Mouse (Mus musculus): ENCODE measurements around the gene Smg1. TPM values are rescaled to one million over a fixed set of nuclear protein-coding genes. Genes with fewer than 3 reads are reported as not detected.

Gene Smg1
- polyA plus RNA-seq, 1 experiment from 2014 or later: 16.0 TPM

DNA sequence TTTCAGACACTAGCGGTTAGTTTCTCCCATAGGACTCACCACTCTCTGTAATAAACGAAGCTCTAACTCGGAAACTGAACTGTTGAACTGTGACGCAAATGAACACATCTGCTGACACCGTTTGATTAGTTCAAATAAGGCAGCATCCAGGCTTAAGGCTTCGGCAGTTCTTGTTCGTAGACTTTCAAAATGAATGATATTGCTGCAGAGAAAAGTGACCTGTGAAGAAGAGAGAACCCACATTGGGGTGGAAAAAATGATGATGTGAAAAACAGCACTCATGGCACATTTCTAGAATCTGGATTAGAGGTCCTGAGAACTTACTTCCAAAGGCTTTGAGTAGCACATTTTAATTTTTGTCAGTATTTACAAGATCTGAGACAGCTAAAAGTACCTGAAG, 102.2 kb downstream of the Smg1 start:
- Histone ChIP-seq H3K27me3 (ENCODE audit: control insufficient read depth, insufficient read depth, low read depth, low read length) (no peaks in the 10 kb centered on the region), H3K9me3 (replicated peaks; ENCODE audit: control insufficient read depth, low read length, poor library complexity, severe bottlenecking) (no peaks in the 10 kb centered on the region), H3K27ac (ENCODE audit: low read length) (no peak overlapping the region), H3K4me2 (ENCODE audit: low read length) (no peak overlapping the region), H3K4me1 (ENCODE audit: control insufficient read depth, insufficient read depth, low read length) (no peaks in the 10 kb centered on the region), H3K36me3 (ENCODE audit: control insufficient read depth, insufficient read depth, low read length) (peaks cover 38% of the 10 kb centered on the region), H3K9ac (ENCODE audit: low read depth, low read length) (no peak overlapping the region), H3K4me3 (ENCODE audit: low read depth, low read length) (no peak overlapping the region)
- WGBS: 92% methylated on average over 7 of the region's 7 CpGs
- ATAC-seq: no peak

DNA sequence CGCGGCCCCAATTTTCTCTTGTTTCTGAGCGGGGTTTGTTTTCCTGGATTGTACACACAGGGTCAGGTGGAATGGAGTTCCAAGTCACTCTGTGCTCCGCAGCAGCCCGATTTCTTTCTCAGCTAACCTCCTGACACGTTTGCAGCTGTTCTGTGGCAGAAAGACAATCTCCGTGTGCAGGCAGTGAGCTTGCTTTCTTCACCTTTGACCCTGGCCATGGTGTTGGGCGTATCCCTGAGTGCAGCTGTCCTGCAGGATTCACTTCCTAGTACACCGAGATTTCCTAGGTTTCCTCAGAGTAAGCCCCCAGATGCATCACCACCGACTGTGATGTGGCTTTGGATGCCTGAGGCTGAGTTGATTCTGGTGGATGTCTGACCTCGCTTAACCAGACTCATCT, 108.3 kb downstream of the Smg1 start:
- Histone ChIP-seq H3K27ac (ENCODE audit: low read length) (no peak overlapping the region), H3K9ac (ENCODE audit: low read depth, low read length) (no peak overlapping the region), H3K4me3 (ENCODE audit: low read depth, low read length) (no peak overlapping the region), H3K27me3 (ENCODE audit: control insufficient read depth, insufficient read depth, low read depth, low read length) (no peaks in the 10 kb centered on the region), H3K4me1 (ENCODE audit: control insufficient read depth, insufficient read depth, low read length) (peaks cover 3% of the 10 kb centered on the region; the same call in 1 of the 2 replicates), H3K36me3 (ENCODE audit: control insufficient read depth, insufficient read depth, low read length) (peaks cover 20% of the 10 kb centered on the region), H3K9me3 (replicated peaks; ENCODE audit: control insufficient read depth, low read length, poor library complexity, severe bottlenecking) (no peaks in the 10 kb centered on the region), H3K4me2 (ENCODE audit: low read length) (no peak overlapping the region)
- no peak for ATAC-seq
- 79% methylated on average over 11 of the region's 11 CpGs for WGBS

DNA sequence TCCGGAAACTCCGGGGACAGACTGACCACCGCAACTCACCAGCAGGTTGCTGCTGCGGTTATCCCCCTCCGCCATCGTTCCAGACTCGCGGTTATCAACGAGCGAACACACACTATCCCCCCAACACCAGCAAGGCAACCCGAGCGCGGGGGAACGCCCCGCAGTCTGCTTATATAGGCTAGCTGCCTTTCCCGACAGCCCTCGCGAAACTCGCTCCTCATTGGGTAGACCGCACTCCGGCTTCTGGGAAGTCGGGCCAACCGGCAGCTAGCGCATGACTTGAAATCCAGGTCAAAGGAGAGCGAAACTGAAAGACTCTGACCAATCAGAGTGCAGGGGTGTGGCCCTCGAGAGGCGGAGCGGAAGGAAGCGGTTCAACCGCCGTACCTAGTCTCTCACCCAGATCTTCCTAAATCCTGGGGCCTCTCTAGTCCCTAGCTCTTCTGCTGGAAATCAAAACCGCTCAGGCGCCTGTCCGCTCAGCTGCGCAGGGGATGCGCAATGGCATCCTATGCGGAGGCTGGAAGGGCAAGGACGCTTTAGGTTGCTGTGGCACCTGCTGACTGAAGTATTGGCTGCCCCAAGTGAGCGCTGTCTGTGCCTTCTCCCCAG, 113.9 kb downstream of the Smg1 start, which contains the start of gene Arl6ip1:
Gene Arl6ip1 (minus strand): TSS at position 233 of the 612 bp plus-strand sequence.
- Histone ChIP-seq H3K9me3 (replicated peaks; ENCODE audit: control insufficient read depth, low read length, poor library complexity, severe bottlenecking) (no peaks in the 10 kb centered on the region), H3K27ac (ENCODE audit: low read length) (peak within 1 kb of the TSS; percentile 85), H3K4me2 (ENCODE audit: low read length) (peak within 1 kb of the TSS; percentile 87), H3K36me3 (ENCODE audit: control insufficient read depth, insufficient read depth, low read length) (no peaks in the 10 kb centered on the region), H3K4me1 (ENCODE audit: control insufficient read depth, insufficient read depth, low read length) (peaks cover 30% of the 10 kb centered on the region), H3K4me3 (ENCODE audit: low read depth, low read length) (peak within 1 kb of the TSS; percentile 78), H3K27me3 (ENCODE audit: control insufficient read depth, insufficient read depth, low read depth, low read length) (no peaks in the 10 kb centered on the region), H3K9ac (ENCODE audit: low read depth, low read length) (peak within 1 kb of the TSS; percentile 87)
- WGBS: under 1% methylated on average over 39 of the region's 39 CpGs
- peak; percentile 99 for ATAC-seq

DNA sequence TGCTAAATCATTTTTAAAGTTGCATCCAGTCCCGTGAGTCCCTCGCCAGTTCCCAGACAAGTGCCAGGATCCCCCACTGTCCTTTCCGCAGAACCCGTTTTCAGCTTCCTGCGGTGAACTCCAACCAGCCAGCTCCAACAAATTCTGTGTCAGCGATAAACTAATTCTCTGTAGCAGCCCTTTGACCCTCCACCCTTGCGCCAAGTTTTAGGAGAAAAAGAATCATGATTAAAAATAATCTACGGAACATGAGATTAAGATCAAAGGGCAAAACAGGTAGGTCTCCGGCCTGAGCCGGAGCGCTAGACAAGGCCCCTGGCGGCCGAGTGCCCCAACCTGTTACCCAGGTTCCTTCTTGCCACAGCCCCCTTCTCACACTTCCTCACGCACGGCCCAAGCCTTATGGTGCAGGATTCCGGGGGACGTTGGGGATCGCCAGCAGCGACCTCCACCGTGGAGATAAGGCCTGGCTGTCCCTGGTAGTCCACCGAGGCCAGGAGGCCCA, 114.5 kb downstream of the Smg1 start:
- Histone ChIP-seq H3K4me1 (ENCODE audit: control insufficient read depth, insufficient read depth, low read length) (peaks cover 30% of the 10 kb centered on the region), H3K27ac (ENCODE audit: low read length) (peak overlapping the region; percentile 83), H3K9me3 (replicated peaks; ENCODE audit: control insufficient read depth, low read length, poor library complexity, severe bottlenecking) (no peaks in the 10 kb centered on the region), H3K4me2 (ENCODE audit: low read length) (peak overlapping the region; percentile 87), H3K27me3 (ENCODE audit: control insufficient read depth, insufficient read depth, low read depth, low read length) (no peaks in the 10 kb centered on the region), H3K4me3 (ENCODE audit: low read depth, low read length) (peak overlapping the region; percentile 78), H3K9ac (ENCODE audit: low read depth, low read length) (peak overlapping the region; percentile 87), H3K36me3 (ENCODE audit: control insufficient read depth, insufficient read depth, low read length) (0 out of 2 replicates have a peak, but pooled peaks cover 3% of the 10 kb centered on the region)
- peak; percentile 83 for ATAC-seq
- WGBS: under 1% methylated on average over 21 of the region's 21 CpGs

DNA sequence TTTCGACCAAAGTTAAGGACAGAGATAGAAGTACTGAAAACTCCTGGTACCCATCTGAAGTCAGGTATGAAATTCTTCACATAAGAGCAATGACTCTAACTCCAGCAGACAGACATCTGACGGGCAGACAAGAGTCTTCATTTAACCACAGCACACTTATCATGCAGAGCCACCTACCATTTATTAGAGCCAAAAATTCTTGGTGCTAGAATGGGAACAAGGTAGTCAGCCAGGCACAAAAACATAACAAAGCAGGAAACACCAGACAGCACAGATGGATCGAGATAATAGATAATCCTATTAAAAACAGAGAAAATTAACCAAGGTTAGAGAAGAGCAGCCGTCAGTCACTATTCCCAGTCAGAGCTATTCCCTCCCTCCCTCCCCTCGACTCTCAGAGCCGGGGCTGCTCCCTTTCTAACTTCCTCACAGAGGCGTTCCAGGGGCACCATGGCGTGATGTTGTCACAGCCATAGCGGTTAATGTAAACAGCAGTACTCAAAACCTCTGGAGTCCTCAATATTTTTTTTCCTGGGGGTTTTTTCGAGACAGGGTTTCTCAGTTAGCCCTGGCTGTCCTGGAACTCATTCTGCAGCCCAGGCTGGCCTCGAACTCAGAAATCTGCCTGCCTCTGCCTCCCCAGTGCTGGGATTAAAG, 117.1 kb downstream of the Smg1 start:
- no peaks in the 10 kb centered on the region for H3K27me3 ChIP-seq (ENCODE audit: control insufficient read depth, insufficient read depth, low read depth, low read length)
- no peak overlapping the region for H3K9ac ChIP-seq (ENCODE audit: low read depth, low read length)
- no peaks in the 10 kb centered on the region for H3K9me3 ChIP-seq (replicated peaks; ENCODE audit: control insufficient read depth, low read length, poor library complexity, severe bottlenecking)
- peaks cover 10% of the 10 kb centered on the region for H3K36me3 ChIP-seq (ENCODE audit: control insufficient read depth, insufficient read depth, low read length)
- no peak overlapping the region for H3K4me2 ChIP-seq (ENCODE audit: low read length)
- peaks cover 30% of the 10 kb centered on the region for H3K4me1 ChIP-seq (ENCODE audit: control insufficient read depth, insufficient read depth, low read length)
- no peak overlapping the region for H3K4me3 ChIP-seq (ENCODE audit: low read depth, low read length)
- no peak overlapping the region for H3K27ac ChIP-seq (ENCODE audit: low read length)
- 67% methylated on average over 11 of the region's 11 CpGs for WGBS
- ATAC-seq: no peak

DNA sequence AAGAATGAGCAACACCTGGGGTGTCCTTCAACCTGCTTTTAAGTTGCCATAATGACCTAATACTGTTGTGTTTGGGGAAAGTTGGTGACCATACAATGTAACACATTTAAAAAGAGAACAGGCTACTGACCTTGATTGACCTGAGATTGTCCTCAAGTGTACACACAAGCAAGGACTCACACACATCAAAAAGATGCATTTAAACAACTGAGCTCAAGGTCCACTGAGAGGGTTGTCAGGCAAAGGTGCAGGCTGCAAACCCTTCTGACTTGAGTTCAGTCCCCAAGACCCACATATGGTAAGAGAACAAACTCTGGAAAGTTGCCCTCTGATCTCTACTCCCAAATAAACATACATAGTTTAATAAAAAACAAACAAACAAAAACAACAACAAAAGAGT, 117.7 kb downstream of the Smg1 start:
- Histone ChIP-seq H3K27ac (ENCODE audit: low read length) (no peak overlapping the region), H3K4me2 (ENCODE audit: low read length) (no peak overlapping the region), H3K9me3 (replicated peaks; ENCODE audit: control insufficient read depth, low read length, poor library complexity, severe bottlenecking) (no peaks in the 10 kb centered on the region), H3K36me3 (ENCODE audit: control insufficient read depth, insufficient read depth, low read length) (peaks cover 10% of the 10 kb centered on the region), H3K27me3 (ENCODE audit: control insufficient read depth, insufficient read depth, low read depth, low read length) (no peaks in the 10 kb centered on the region), H3K9ac (ENCODE audit: low read depth, low read length) (no peak overlapping the region), H3K4me3 (ENCODE audit: low read depth, low read length) (no peak overlapping the region), H3K4me1 (ENCODE audit: control insufficient read depth, insufficient read depth, low read length) (peaks cover 30% of the 10 kb centered on the region)
- ATAC-seq: no peak

DNA sequence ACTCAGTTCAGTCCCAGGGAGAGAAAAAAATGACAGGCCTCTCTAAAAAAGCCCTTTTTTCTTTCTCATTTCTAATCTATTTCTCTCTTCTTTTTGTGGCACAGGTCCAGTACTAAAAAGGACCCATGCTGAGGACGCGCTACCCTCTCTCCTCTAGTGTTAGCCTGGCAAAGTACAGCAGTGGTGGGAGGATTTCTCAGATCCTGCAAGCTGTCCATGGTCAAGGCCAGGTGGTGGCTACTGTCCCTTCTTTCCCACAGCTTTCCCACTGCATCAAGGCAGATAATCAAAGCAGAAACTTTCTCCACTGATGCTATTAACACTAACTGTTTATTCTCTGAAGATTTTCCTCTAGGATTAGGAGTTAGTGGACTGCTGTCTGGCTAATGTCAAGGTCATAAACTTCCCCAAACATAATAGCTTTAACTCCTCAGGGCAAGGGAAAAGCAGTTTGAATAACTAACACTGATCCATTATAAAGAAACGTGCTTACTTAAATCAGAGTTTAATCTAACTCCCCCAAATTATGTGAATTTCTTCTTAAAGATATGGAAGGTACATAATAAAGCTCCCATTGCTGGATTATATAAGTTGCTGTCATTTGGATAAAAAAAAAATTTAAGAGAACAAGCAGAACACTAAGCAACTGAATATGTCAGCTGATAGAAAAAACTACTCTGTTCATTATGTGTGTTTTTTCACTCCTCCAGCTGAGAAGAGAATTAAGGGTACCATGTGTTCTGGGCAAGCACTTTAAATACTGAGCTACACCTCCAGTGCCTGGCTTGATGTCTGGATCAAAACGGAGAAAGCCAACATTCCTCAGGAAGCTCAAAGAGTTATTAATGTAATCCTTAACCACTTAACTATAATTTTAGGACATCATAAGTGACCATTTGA, 119.7 kb downstream of the Smg1 start:
- H3K9me3 ChIP-seq (replicated peaks; ENCODE audit: control insufficient read depth, low read length, poor library complexity, severe bottlenecking): no peaks in the 10 kb centered on the region
- H3K4me3 ChIP-seq (ENCODE audit: low read depth, low read length): no peak overlapping the region
- peaks cover 10% of the 10 kb centered on the region for H3K36me3 ChIP-seq (ENCODE audit: control insufficient read depth, insufficient read depth, low read length)
- no peak overlapping the region for H3K27ac ChIP-seq (ENCODE audit: low read length)
- WGBS: 89% methylated on average over 4 of the region's 4 CpGs
- no peak overlapping the region for H3K4me2 ChIP-seq (ENCODE audit: low read length)
- ATAC-seq: no peak
- H3K4me1 ChIP-seq (ENCODE audit: control insufficient read depth, insufficient read depth, low read length): peaks cover 23% of the 10 kb centered on the region
- H3K9ac ChIP-seq (ENCODE audit: low read depth, low read length): no peak overlapping the region
- H3K27me3 ChIP-seq (ENCODE audit: control insufficient read depth, insufficient read depth, low read depth, low read length): no peaks in the 10 kb centered on the region

DNA sequence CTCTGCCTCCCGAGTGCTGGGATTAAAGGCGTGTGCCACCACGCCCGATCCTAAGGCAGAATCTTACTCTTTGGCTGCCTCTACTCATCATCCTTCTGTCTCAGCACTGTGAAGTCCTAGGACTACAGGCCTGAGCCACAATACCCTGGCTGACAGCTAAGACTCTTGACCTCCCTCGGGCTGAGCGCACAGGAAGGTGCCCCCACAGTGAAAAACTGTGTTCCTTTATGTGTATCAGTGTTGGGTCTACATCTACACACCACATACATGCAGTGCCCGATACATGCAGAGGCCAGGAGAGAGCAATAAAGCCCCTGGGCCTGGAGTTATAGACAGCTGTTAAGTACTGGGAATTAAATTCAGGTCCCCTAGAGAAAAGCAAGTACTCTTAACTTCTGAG, 121.2 kb downstream of the Smg1 start:
- Histone ChIP-seq H3K36me3 (ENCODE audit: control insufficient read depth, insufficient read depth, low read length) (peaks cover 10% of the 10 kb centered on the region), H3K4me1 (ENCODE audit: control insufficient read depth, insufficient read depth, low read length) (peaks cover 10% of the 10 kb centered on the region), H3K9ac (ENCODE audit: low read depth, low read length) (no peak overlapping the region), H3K27ac (ENCODE audit: low read length) (no peak overlapping the region), H3K4me3 (ENCODE audit: low read depth, low read length) (no peak overlapping the region), H3K9me3 (replicated peaks; ENCODE audit: control insufficient read depth, low read length, poor library complexity, severe bottlenecking) (no peaks in the 10 kb centered on the region), H3K27me3 (ENCODE audit: control insufficient read depth, insufficient read depth, low read depth, low read length) (no peaks in the 10 kb centered on the region), H3K4me2 (ENCODE audit: low read length) (no peak overlapping the region)
- WGBS: 97% methylated on average over 7 of the region's 7 CpGs
- ATAC-seq: no peak

All from midbrain, embryonic 16.5 days (tissue).